Mouse (Mus musculus) right cerebral cortex, adult 18-20 months (tissue): ENCODE results near the gene Agps.

Experiments
- DNase-seq: peaks from one replicate; pipeline ENCODE4 v3.0.0; 2022; ENCODE audit warnings: mixed read lengths

Gene Agps

GRCm38 (mm10) chr2:75828931-75829610 lies 2.9 kb upstream of the Agps start:
- DNase-seq, result no peak

GRCm38 (mm10) chr2:75830233-75830632 lies 1.7 kb upstream of the Agps start:
- no peak for DNase-seq

- DNase-seq, result no peak
Measured at GRCm38 (mm10) chr2:75832781-75833180, 804 bp downstream of the Agps start.

GRCm38 (mm10) chr2:75834492-75834891 lies 2.5 kb downstream of the Agps start:
- DNase-seq, result no peak

- DNase-seq, result no peak
Measured at GRCm38 (mm10) chr2:75842302-75842701, 10.3 kb downstream of the Agps start.

- no peak for DNase-seq
Measured at GRCm38 (mm10) chr2:75847708-75848107, 15.7 kb downstream of the Agps start.

- DNase-seq, result no peak
Measured at GRCm38 (mm10) chr2:75852483-75852882, 20.5 kb downstream of the Agps start.

GRCm38 (mm10) chr2:75854136-75854535 lies 22.2 kb downstream of the Agps start:
- no peak for DNase-seq

- no peak for DNase-seq
Measured at GRCm38 (mm10) chr2:75861115-75861514, 29.1 kb downstream of the Agps start.

- DNase-seq, result no peak
Measured at GRCm38 (mm10) chr2:75869604-75870003, 37.6 kb downstream of the Agps start.

- DNase-seq, result no peak
Measured at GRCm38 (mm10) chr2:75874008-75874559, 42.1 kb downstream of the Agps start.

- DNase-seq, result peak; percentile 15
Measured at GRCm38 (mm10) chr2:75879791-75880190, 47.8 kb downstream of the Agps start.

- DNase-seq, result peak; percentile 51
Measured at GRCm38 (mm10) chr2:75883543-75883942, 51.6 kb downstream of the Agps start.

GRCm38 (mm10) chr2:75891981-75892380 lies 60.0 kb downstream of the Agps start:
- no peak for DNase-seq

GRCm38 (mm10) chr2:75895711-75896110 lies 63.7 kb downstream of the Agps start:
- no peak for DNase-seq

GRCm38 (mm10) chr2:75900281-75900680 lies 68.3 kb downstream of the Agps start:
- no peak for DNase-seq

GRCm38 (mm10) chr2:75901869-75902268 lies 69.9 kb downstream of the Agps start:
- DNase-seq, result no peak

GRCm38 (mm10) chr2:75907142-75907541 lies 75.2 kb downstream of the Agps start:
- DNase-seq, result no peak

- no peak for DNase-seq
Measured at GRCm38 (mm10) chr2:75915040-75915439, 83.1 kb downstream of the Agps start.

GRCm38 (mm10) chr2:75923807-75924340 lies 91.9 kb downstream of the Agps start:
- no peak for DNase-seq

GRCm38 (mm10) chr2:75926061-75926460 lies 94.1 kb downstream of the Agps start:
- DNase-seq, result no peak

- DNase-seq, result peak; percentile 9
Measured at GRCm38 (mm10) chr2:75928011-75928410, 96.0 kb downstream of the Agps start.

GRCm38 (mm10) chr2:75929141-75929540 lies 97.2 kb downstream of the Agps start:
- DNase-seq, result no peak

- no peak for DNase-seq
Measured at GRCm38 (mm10) chr2:75929786-75930444, 97.9 kb downstream of the Agps start.
